Mouse (Mus musculus) thymus, adult 2 months (tissue): ENCODE data around the gene Klf1.

Experiments used
- CTCF ChIP-seq: fragments of 200-500 bp; IDR thresholded peaks from 2 replicates; pipeline ENCODE4 v1.5.1; 2012; ENCODE audit warnings: mild to moderate bottlenecking, control low read depth, low read length, moderate library complexity, borderline replicate concordance; ENCODE audit not compliant: control insufficient read depth, poor library complexity, insufficient read depth; ENCODE audit errors: extremely low read depth
- POLR2A ChIP-seq: fragments of 200-500 bp; IDR thresholded peaks from 2 replicates; pipeline ENCODE4 v1.6.1; 2012; ENCODE audit warnings: mild to moderate bottlenecking, low read length, control low read depth, moderate library complexity; ENCODE audit not compliant: control insufficient read depth, poor library complexity, insufficient read depth; ENCODE audit errors: extremely low read depth

DNA sequence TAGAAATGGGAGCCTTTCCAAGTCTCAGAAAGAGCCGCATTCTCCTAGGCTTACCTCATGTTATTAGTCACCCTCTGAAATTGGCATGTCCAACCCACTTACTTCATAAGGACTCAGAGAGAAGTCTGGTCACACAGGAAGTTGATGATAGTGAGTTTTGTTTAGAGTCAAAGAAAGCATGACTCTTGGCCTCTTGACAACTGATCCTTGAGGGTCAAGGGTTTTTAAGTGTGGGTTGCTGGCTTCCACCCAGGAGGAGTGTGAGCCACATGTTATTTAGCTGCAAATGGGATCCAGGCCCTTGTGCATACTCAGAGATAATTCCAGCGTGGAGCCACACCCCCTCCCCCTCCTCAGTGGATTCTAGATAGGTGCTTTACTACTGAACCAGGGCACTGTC, 19.9 kb downstream of the Klf1 start:
- TF ChIP-seq POLR2A (no peak), CTCF (no peak)
